Mouse (Mus musculus) neural tube, embryonic 13.5 days (tissue): ENCODE results near the gene Tpmt. TPM values are rescaled to one million over a fixed set of nuclear protein-coding genes. Genes with fewer than 3 reads are reported as not detected.

Source experiments
- ATAC-seq: fragments of 200-750 bp; cut with Nextera tagmentation; 2 replicates; pipeline ENCODE4 v1.8.0; 2017; ENCODE audit warnings: low read depth, mild to moderate bottlenecking, moderate TSS enrichment, moderate library complexity
- H3K27ac ChIP-seq: fragments of 300-500 bp; sonication (generic); replicated peaks from 2 replicates; pipeline ENCODE4 v1.5.1; 2015; ENCODE audit warnings: moderate library complexity, mild to moderate bottlenecking, inconsistent platforms
- H3K27me3 ChIP-seq: fragments of 300-500 bp; sonication (generic); 2 replicates; pipeline ENCODE4 v1.6.1; 2015; ENCODE audit warnings: mild to moderate bottlenecking, inconsistent platforms
- H3K36me3 ChIP-seq: fragments of 300-500 bp; sonication (generic); 2 replicates; pipeline ENCODE4 v1.6.1; 2015; ENCODE audit warnings: mild to moderate bottlenecking, inconsistent platforms
- H3K4me1 ChIP-seq: fragments of 300-500 bp; sonication (generic); replicated peaks from 2 replicates; pipeline ENCODE4 v1.6.1; 2015; ENCODE audit warnings: inconsistent platforms
- H3K4me2 ChIP-seq: fragments of 300-500 bp; sonication (generic); 2 replicates; pipeline ENCODE4 v1.6.1; 2015; ENCODE audit warnings: inconsistent platforms, mild to moderate bottlenecking, moderate library complexity
- H3K4me3 ChIP-seq: fragments of 300-500 bp; sonication (generic); 2 replicates; pipeline ENCODE4 v1.5.1; 2015; ENCODE audit warnings: mild to moderate bottlenecking, inconsistent platforms
- H3K9ac ChIP-seq: fragments of 300-500 bp; sonication (generic); 2 replicates; pipeline ENCODE4 v1.6.1; 2015; ENCODE audit warnings: moderate library complexity, mild to moderate bottlenecking, inconsistent platforms
- H3K9me3 ChIP-seq: fragments of 300-500 bp; sonication (generic); 2 replicates; pipeline ENCODE4 v1.6.1; 2016; ENCODE audit warnings: inconsistent platforms
- WGBS: fragments of 180-500 bp; shearing (Covaris S2); methylation state at CpG from one replicate; pipeline ENCODE4 v1.1.7; 2015; 5-methylcytosine and 5-hydroxymethylcytosine counted together
- polyA plus RNA-seq: library from polyadenylated mRNA; unstranded; fragments of >200 nt; fragmentation: Nextera tagmentation; extraction: Ambion mirVana; gene quantifications from 2 replicates; pipeline ENCODE4 v1.2.1, GENCODE M21; 2015

Gene Tpmt
- polyA plus RNA-seq: 28.4 and 33.4 TPM in 2 replicates

- H3K4me3 ChIP-seq: peak within 1 kb of the TSS; percentile 64
- peaks cover 27% of the 10 kb centered on the region for H3K4me1 ChIP-seq
- 15% methylated on average over 10 of the region's 10 CpGs for WGBS
- H3K9me3 ChIP-seq: no peaks in the 10 kb centered on the region
- H3K27me3 ChIP-seq: no peaks in the 10 kb centered on the region
- peaks cover 15% of the 10 kb centered on the region for H3K36me3 ChIP-seq
- peak within 1 kb of the TSS; percentile 99 for H3K4me2 ChIP-seq
- ATAC-seq: no peak
- H3K27ac ChIP-seq: peak within 1 kb of the TSS; percentile 75
- H3K9ac ChIP-seq: peak within 1 kb of the TSS; percentile 84
Measured at GRCm38 (mm10) chr13:47044617-47044947, at the start of gene Tpmt. Tpmt (minus strand) TSS chr13:47044737.

GRCm38 (mm10) chr13:47093791-47094190 lies 49.3 kb upstream of the Tpmt start:
- no peaks in the 10 kb centered on the region for H3K4me1 ChIP-seq
- no peak for ATAC-seq
- 90% methylated on average over 2 of the region's 2 CpGs for WGBS
- H3K27me3 ChIP-seq: no peaks in the 10 kb centered on the region
- no peak overlapping the region for H3K9ac ChIP-seq
- H3K4me3 ChIP-seq: no peak overlapping the region
- H3K4me2 ChIP-seq: no peak overlapping the region
- H3K27ac ChIP-seq: no peak overlapping the region
- H3K9me3 ChIP-seq: no peaks in the 10 kb centered on the region
- H3K36me3 ChIP-seq: peaks cover 59% of the 10 kb centered on the region

DNA sequence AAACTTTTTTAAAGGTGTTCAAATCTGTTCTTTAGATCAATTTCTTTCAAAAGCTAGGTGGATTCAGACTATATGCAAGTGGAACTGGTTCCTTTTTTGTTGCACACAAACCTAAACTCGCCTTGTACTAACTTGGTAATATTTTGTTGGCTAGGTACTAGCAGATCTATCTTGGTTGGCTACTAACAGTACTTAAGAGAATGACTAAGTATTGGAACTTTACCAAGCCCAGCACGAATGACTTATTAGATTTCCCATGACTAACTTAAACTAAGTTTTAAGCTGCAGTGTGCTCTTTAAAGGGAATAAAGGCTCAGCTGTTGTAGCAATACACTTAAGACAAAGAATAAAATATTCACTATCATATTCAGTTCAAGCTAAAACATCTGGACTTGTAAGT lies 44.7 kb upstream of the Tpmt start:
- Histone ChIP-seq H3K9ac (no peak overlapping the region), H3K36me3 (peaks cover 50% of the 10 kb centered on the region), H3K4me3 (no peak overlapping the region), H3K4me2 (no peak overlapping the region), H3K27ac (no peak overlapping the region), H3K4me1 (no peaks in the 10 kb centered on the region), H3K9me3 (no peaks in the 10 kb centered on the region), H3K27me3 (no peaks in the 10 kb centered on the region)
- no peak for ATAC-seq
- WGBS: 94% methylated on average over 2 of the region's 2 CpGs

DNA sequence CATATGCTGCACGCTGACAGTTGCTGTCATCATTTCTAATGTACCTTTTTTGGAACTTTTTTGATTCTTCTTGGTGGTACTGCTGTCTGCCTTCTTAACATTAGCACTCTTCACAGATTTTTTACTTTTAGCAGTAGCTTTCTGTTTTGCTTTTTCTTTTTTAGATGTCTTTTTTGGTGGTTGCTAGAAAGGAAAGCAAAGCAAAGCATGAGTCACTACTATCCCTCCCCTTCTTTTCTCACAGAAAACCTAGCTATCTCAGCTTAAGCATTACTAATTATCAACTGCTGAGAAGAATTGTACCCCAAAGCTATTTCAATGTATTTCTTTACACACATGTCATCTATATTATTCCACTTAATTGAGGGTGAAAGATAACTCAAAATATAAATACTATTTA lies 43.9 kb upstream of the Tpmt start:
- WGBS: 96% methylated on average over 1 of the region's 1 CpGs

GRCm38 (mm10) chr13:47080905-47081505 lies 36.5 kb upstream of the Tpmt start:
- ATAC-seq: no peak
- Histone ChIP-seq H3K4me3 (no peak overlapping the region), H3K27ac (no peak overlapping the region), H3K9me3 (no peaks in the 10 kb centered on the region), H3K4me1 (no peaks in the 10 kb centered on the region), H3K4me2 (no peak overlapping the region), H3K27me3 (no peaks in the 10 kb centered on the region), H3K9ac (no peak overlapping the region), H3K36me3 (peaks cover 75% of the 10 kb centered on the region)
- 95% methylated on average over 4 of the region's 4 CpGs for WGBS

More for the DNA sequence above, 43.9 kb upstream of the Tpmt start:
- H3K9ac ChIP-seq: no peak overlapping the region
- peaks cover 42% of the 10 kb centered on the region for H3K36me3 ChIP-seq
- H3K4me3 ChIP-seq: no peak overlapping the region
- H3K27me3 ChIP-seq: no peaks in the 10 kb centered on the region
- no peak overlapping the region for H3K27ac ChIP-seq
- H3K9me3 ChIP-seq: no peaks in the 10 kb centered on the region
- ATAC-seq: no peak
- H3K4me2 ChIP-seq: no peak overlapping the region
- H3K4me1 ChIP-seq: no peaks in the 10 kb centered on the region

- H3K9me3 ChIP-seq: no peaks in the 10 kb centered on the region
- H3K27me3 ChIP-seq: no peaks in the 10 kb centered on the region
- peaks cover 91% of the 10 kb centered on the region for H3K36me3 ChIP-seq
- no peaks in the 10 kb centered on the region for H3K4me1 ChIP-seq
- H3K4me2 ChIP-seq: no peak overlapping the region
- ATAC-seq: no peak
- no peak overlapping the region for H3K27ac ChIP-seq
- 70% methylated on average over 5 of the region's 5 CpGs for WGBS
- H3K9ac ChIP-seq: no peak overlapping the region
- no peak overlapping the region for H3K4me3 ChIP-seq
Measured at GRCm38 (mm10) chr13:47078799-47079198, 34.3 kb upstream of the Tpmt start.

DNA sequence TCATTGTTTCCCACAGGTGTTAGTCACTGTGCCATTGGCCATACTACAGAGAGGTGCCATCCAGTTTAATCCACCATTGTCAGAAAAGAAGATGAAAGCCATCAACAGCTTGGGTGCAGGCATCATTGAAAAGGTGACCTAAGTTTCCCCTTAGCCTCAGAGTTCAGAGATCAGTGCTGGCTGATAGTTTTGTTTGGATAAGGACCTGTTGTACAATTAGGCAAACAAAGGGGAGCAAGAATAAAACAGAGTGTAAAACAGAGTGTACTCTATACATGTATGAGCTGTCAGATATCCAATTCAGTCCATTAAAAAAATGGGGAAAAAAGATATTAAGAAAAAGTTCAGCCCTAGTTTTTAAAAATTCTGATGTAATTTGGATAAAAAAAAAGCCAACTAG lies 32.8 kb upstream of the Tpmt start:
- no peaks in the 10 kb centered on the region for H3K27me3 ChIP-seq
- no peak overlapping the region for H3K9ac ChIP-seq
- H3K4me3 ChIP-seq: no peak overlapping the region
- no peaks in the 10 kb centered on the region for H3K9me3 ChIP-seq
- ATAC-seq: no peak
- H3K4me2 ChIP-seq: no peak overlapping the region
- H3K4me1 ChIP-seq: no peaks in the 10 kb centered on the region
- no peak overlapping the region for H3K27ac ChIP-seq
- peaks cover 97% of the 10 kb centered on the region for H3K36me3 ChIP-seq

DNA sequence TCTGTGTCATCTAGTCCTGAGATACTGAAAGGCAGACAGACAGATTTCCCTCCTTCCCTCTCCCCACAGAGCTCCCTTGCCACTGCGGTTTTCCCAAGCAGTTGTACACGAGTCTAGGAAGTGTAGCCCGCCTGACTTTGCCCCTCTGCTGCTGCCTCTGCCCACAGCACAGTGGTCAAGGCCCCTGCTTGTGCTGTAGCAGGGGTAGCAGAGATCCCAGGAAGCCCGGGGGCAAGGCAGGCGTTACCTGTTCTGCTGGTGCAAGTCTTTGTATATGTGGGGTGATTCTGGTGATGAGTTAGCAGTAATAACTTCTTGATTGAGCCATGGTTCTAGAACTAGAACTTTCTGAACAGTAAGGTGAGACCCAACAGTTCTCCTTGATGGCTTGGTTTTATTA lies 31.6 kb upstream of the Tpmt start:
- H3K9me3 ChIP-seq: no peaks in the 10 kb centered on the region
- H3K4me3 ChIP-seq: no peak overlapping the region
- no peak for ATAC-seq
- H3K4me2 ChIP-seq: no peak overlapping the region
- no peaks in the 10 kb centered on the region for H3K27me3 ChIP-seq
- H3K36me3 ChIP-seq: peaks cover 96% of the 10 kb centered on the region
- H3K4me1 ChIP-seq: no peaks in the 10 kb centered on the region
- H3K9ac ChIP-seq: no peak overlapping the region
- no peak overlapping the region for H3K27ac ChIP-seq
- 84% methylated on average over 5 of the region's 5 CpGs for WGBS

- Histone ChIP-seq H3K27me3 (no peaks in the 10 kb centered on the region), H3K4me1 (no peaks in the 10 kb centered on the region), H3K4me2 (no peak overlapping the region), H3K9me3 (no peaks in the 10 kb centered on the region), H3K4me3 (no peak overlapping the region), H3K9ac (no peak overlapping the region), H3K36me3 (peaks cover 89% of the 10 kb centered on the region), H3K27ac (no peak overlapping the region)
- ATAC-seq: no peak
- WGBS: 91% methylated on average over 5 of the region's 5 CpGs
Measured at GRCm38 (mm10) chr13:47072484-47072883, 27.9 kb upstream of the Tpmt start.

DNA sequence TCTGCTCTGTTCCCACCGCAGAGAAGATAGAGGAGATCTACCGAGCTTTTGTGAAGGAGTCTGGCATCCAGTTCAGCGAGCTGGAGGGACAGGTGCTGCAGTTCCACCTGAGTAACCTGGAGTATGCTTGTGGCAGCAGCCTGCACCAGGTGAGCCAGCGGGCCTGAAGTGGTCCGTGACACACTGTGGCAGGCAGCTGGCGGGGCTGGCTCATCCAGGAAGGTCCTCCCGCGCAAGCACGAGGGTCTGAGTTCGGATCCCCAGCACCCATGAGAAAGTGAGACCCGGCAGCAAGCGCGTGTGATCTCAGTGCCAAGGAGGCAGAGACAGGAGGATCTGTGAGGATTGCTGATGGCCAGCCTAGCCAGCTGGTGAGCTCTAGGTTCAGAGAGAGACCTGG lies 27.3 kb upstream of the Tpmt start:
- peaks cover 90% of the 10 kb centered on the region for H3K36me3 ChIP-seq
- ATAC-seq: no peak
- 94% methylated on average over 13 of the region's 13 CpGs for WGBS

DNA sequence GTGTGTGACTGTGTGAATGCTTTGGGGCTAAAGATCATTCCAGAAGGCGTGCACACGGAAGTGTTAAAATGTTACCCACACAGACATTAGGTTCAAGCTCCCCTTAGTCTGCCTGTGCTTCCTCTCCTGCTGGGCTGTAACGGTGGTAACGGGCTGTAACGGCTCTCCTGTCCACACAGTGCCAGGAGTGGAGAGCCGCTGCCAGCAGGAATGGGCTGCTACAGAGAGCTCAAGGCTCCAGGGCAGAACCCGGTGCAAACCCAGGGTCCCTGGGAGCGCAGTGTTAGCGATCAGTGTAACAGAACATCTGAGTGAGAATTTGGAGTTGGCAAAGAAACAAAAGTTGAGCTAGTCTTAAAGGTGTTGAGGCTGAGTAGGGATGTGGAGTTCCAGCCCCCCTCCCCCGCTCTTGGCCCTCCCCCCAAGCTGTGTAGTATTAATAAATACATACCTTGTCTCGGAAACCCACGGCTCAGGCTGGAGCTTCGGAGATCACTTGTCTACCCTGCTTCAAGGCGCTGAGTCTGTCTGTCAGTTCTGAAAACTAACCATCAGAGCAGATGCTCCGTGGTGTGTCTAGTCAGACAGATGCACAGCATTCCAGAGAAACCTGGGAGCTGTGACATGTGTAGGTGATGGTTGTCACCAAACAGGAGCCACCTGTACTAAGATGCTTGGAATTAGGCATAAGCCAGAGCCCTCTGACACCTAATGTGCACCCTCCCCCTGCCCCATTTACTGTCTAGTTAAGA lies 26.0 kb upstream of the Tpmt start:
- no peak for ATAC-seq
- H3K9ac ChIP-seq: no peak overlapping the region
- H3K27ac ChIP-seq: no peak overlapping the region
- 76% methylated on average over 15 of the region's 15 CpGs for WGBS
- no peaks in the 10 kb centered on the region for H3K27me3 ChIP-seq
- H3K4me1 ChIP-seq: no peaks in the 10 kb centered on the region
- H3K9me3 ChIP-seq: no peaks in the 10 kb centered on the region
- no peak overlapping the region for H3K4me2 ChIP-seq
- H3K4me3 ChIP-seq: no peak overlapping the region
- peaks cover 88% of the 10 kb centered on the region for H3K36me3 ChIP-seq

More for the DNA sequence above, 27.3 kb upstream of the Tpmt start:
- Histone ChIP-seq H3K9ac (no peak overlapping the region), H3K27ac (no peak overlapping the region), H3K9me3 (no peaks in the 10 kb centered on the region), H3K4me3 (no peak overlapping the region), H3K27me3 (no peaks in the 10 kb centered on the region), H3K4me2 (no peak overlapping the region), H3K4me1 (no peaks in the 10 kb centered on the region)

- Histone ChIP-seq H3K9ac (no peak overlapping the region), H3K36me3 (peaks cover 79% of the 10 kb centered on the region), H3K4me2 (no peak overlapping the region), H3K27me3 (no peaks in the 10 kb centered on the region), H3K9me3 (no peaks in the 10 kb centered on the region), H3K27ac (no peak overlapping the region), H3K4me3 (no peak overlapping the region), H3K4me1 (no peaks in the 10 kb centered on the region)
- 93% methylated on average over 6 of the region's 6 CpGs for WGBS
- ATAC-seq: no peak
Measured at GRCm38 (mm10) chr13:47067001-47067400, 22.5 kb upstream of the Tpmt start.

- ATAC-seq: no peak
- H3K4me3 ChIP-seq: no peak overlapping the region
- H3K36me3 ChIP-seq: peaks cover 76% of the 10 kb centered on the region
- no peak overlapping the region for H3K27ac ChIP-seq
- H3K27me3 ChIP-seq: no peaks in the 10 kb centered on the region
- H3K9ac ChIP-seq: no peak overlapping the region
- 97% methylated on average over 10 of the region's 10 CpGs for WGBS
- H3K9me3 ChIP-seq: no peaks in the 10 kb centered on the region
- no peak overlapping the region for H3K4me2 ChIP-seq
- no peaks in the 10 kb centered on the region for H3K4me1 ChIP-seq
Measured at GRCm38 (mm10) chr13:47066516-47066915, 22.0 kb upstream of the Tpmt start.
